Mouse (Mus musculus) liver, adult 2 months (tissue): ENCODE results near the gene Hyls1.

Source experiments
- CTCF ChIP-seq: fragments of 200-500 bp; IDR thresholded peaks from 2 replicates; pipeline ENCODE4 v1.5.1; 2011; ENCODE audit warnings: low read depth, low read length, control low read depth
- POLR2A ChIP-seq: fragments of 200-500 bp; IDR thresholded peaks from 2 replicates; pipeline ENCODE4 v1.6.1; 2011; ENCODE audit warnings: low read length, control low read depth; ENCODE audit not compliant: insufficient read depth; ENCODE audit errors: extremely low read depth

DNA sequence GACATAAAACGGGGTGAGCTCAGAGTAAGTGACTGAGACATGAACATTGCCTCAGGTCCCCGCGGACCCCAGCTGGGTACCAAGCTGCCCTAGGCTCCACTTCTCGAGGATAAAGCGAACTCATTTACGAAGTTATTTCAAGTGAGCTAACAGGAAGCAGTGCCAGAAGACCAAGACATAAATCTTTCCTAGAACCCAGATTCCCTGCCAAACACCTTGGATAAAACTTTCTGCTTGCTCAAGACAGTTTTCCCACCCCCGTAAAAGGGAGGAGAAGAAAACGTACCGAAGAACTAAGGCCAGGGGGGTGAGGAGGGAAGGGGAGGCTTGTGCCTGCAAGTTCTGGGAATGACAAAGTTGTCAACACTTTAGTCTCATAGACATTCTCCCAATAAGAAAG is 36.9 kb downstream of the Hyls1 start:
- TF ChIP-seq POLR2A (no peak), CTCF (no peak)
